Mouse (Mus musculus) embryonic facial prominence, embryonic 11.5 days (tissue): ENCODE data around the gene Hivep3. TPM values are rescaled to one million over a fixed set of nuclear protein-coding genes. Genes with fewer than 3 reads are reported as not detected.

Source experiments
- ATAC-seq: fragments of 200-750 bp; cut with Nextera tagmentation; replicated peaks from 2 replicates; pipeline ENCODE4 v1.8.0; 2017; ENCODE audit warnings: low read depth; ENCODE audit not compliant: insufficient number of reproducible peaks, low FRiP score, low TSS enrichment
- DNase-seq: peaks from one replicate; pipeline ENCODE4 v3.0.0-alpha.2; 2015; ENCODE audit warnings: low spot score
- H3K27ac ChIP-seq: fragments of 300-500 bp; sonication (generic); replicated peaks from 2 replicates; pipeline ENCODE4 v1.5.1; 2014; ENCODE audit warnings: mild to moderate bottlenecking, low read depth, low read length, control low read depth
- H3K27me3 ChIP-seq: fragments of 300-500 bp; sonication (generic); 2 replicates; pipeline ENCODE4 v1.6.1; 2014; ENCODE audit warnings: mild to moderate bottlenecking, low read length, moderate library complexity, mixed read lengths; ENCODE audit not compliant: control insufficient read depth, insufficient read depth
- H3K36me3 ChIP-seq: fragments of 300-500 bp; sonication (generic); replicated peaks from 2 replicates; pipeline ENCODE4 v1.6.1; 2014; ENCODE audit warnings: low read depth, mild to moderate bottlenecking, low read length, moderate library complexity, mixed read lengths; ENCODE audit not compliant: control insufficient read depth, insufficient read depth
- H3K4me1 ChIP-seq: fragments of 300-500 bp; sonication (generic); 2 replicates; pipeline ENCODE4 v1.6.1; 2014; ENCODE audit warnings: low read length, mixed read lengths; ENCODE audit not compliant: control insufficient read depth, insufficient read depth
- H3K4me2 ChIP-seq: fragments of 300-500 bp; sonication (generic); 2 replicates; pipeline ENCODE4 v1.6.1; 2014; ENCODE audit warnings: low read depth, mild to moderate bottlenecking, control low read depth, low read length, moderate library complexity
- H3K4me3 ChIP-seq: fragments of 300-500 bp; sonication (generic); 2 replicates; pipeline ENCODE4 v1.5.1; 2014; ENCODE audit warnings: low read depth, low read length, control low read depth
- H3K9ac ChIP-seq: fragments of 300-500 bp; sonication (generic); replicated peaks from 2 replicates; pipeline ENCODE4 v1.6.1; 2014; ENCODE audit warnings: mild to moderate bottlenecking, control low read depth, low read length
- H3K9me3 ChIP-seq: fragments of 300-500 bp; sonication (generic); replicated peaks from 2 replicates; pipeline ENCODE4 v1.6.1; 2016; ENCODE audit warnings: mild to moderate bottlenecking, low read length, inconsistent platforms, mixed read lengths; ENCODE audit not compliant: control insufficient read depth
- WGBS: fragments of 180-500 bp; shearing (Covaris S2); extraction: QIAGEN DNeasy Blood & Tissue Kit; methylation state at CpG from one replicate; pipeline ENCODE4 v1.1.7; 2014; 5-methylcytosine and 5-hydroxymethylcytosine counted together
- polyA plus RNA-seq: library from polyadenylated mRNA; unstranded; fragments of >200 nt; fragmentation: Nextera tagmentation; extraction: Ambion mirVana; gene quantifications from 2 replicates; pipeline ENCODE4 v1.2.1, GENCODE M21; 2014

Gene Hivep3
- polyA plus RNA-seq, 1 experiment from 2014 or later = 1.6 TPM

DNA sequence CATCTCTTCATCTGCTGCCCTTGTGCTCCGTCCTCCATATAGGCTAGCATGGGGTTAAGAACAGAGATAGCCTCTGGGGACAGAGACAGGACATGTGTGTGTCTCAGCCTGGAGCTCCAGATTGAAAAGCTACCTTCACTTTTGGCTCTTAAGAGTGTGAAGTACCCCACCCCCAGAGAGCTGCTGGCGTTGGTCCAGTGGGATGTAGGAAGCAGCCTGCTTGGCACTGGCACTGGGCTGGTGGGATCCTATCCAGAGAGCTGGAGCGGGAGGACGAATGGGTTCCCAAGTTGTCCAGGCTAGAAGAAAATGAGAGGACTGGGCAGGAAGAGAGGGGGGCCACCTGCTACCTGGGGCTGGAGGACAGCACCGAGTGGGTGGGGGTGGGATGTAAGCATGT, 284.8 kb downstream of the Hivep3 start:
- Histone ChIP-seq H3K36me3 (no peaks in the 10 kb centered on the region), H3K4me1 (no peaks in the 10 kb centered on the region), H3K4me3 (no peak overlapping the region), H3K27ac (no peak overlapping the region), H3K27me3 (no peaks in the 10 kb centered on the region), H3K4me2 (no peak overlapping the region), H3K9ac (no peak overlapping the region), H3K9me3 (no peaks in the 10 kb centered on the region)
- WGBS = 78% methylated on average over 5 of the region's 5 CpGs
- no peak for ATAC-seq
- DNase-seq = no peak

DNA sequence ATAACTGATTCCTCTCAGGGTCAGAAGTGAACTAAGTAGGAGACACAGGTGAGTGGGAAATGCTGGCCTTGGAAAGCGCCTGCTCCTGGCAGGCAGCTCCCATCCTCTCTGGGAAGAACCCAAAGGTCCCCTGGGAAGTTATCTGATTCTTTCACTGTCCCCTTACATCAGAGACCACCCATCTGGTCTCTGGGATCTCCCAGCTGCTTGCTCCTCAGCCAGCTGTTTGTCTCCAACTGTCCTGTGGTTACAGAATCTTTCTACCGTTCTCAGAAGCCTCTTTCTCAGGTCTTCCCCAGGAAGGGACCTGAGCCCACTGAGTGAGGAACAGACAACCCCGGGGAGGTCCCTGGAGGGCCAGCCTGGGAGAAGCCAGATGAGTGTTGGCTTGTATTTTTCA, 288.8 kb downstream of the Hivep3 start:
- H3K27me3 ChIP-seq = no peaks in the 10 kb centered on the region
- H3K4me3 ChIP-seq = no peak overlapping the region
- H3K4me1 ChIP-seq = no peaks in the 10 kb centered on the region
- H3K9me3 ChIP-seq = no peaks in the 10 kb centered on the region
- no peak overlapping the region for H3K27ac ChIP-seq
- no peaks in the 10 kb centered on the region for H3K36me3 ChIP-seq
- no peak overlapping the region for H3K4me2 ChIP-seq
- DNase-seq (no peak), ATAC-seq (no peak)
- WGBS = 55% methylated on average over 3 of the region's 3 CpGs
- H3K9ac ChIP-seq = no peak overlapping the region

DNA sequence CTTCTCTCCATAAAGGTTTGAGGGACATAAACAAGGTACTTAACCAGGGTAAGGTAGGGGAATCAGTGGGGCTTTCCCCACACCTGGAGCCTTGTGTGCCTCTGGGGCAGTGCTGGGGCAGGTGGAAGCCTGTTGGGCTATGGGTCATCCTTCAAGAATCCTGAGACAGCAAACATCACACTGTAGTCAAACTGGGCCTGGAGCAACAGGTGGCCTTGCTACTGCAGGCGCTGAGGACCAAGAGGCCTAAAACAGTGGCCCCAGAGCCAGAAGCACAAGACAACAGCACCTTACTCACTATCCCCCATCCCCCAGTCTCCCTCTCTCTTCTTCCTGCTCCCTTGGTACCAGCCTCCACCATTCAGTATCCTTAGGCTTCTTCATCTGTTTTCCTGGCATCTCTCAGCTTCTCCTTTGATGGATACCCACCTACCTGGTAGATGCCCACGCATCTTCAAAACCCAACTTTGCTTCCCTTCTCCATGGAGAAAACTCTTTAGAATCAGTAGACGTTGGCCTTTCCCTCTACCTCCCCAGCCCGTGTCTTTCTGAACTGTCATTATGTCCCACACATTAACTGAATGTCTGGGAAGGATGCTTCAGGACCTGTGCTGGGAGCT, 289.7 kb downstream of the Hivep3 start:
- ATAC-seq = no peak
- WGBS = 85% methylated on average over 4 of the region's 4 CpGs
- DNase-seq = no peak
- Histone ChIP-seq H3K9ac (no peak overlapping the region), H3K36me3 (no peaks in the 10 kb centered on the region), H3K4me1 (no peaks in the 10 kb centered on the region), H3K4me3 (no peak overlapping the region), H3K4me2 (no peak overlapping the region), H3K27me3 (no peaks in the 10 kb centered on the region), H3K9me3 (no peaks in the 10 kb centered on the region), H3K27ac (no peak overlapping the region)

DNA sequence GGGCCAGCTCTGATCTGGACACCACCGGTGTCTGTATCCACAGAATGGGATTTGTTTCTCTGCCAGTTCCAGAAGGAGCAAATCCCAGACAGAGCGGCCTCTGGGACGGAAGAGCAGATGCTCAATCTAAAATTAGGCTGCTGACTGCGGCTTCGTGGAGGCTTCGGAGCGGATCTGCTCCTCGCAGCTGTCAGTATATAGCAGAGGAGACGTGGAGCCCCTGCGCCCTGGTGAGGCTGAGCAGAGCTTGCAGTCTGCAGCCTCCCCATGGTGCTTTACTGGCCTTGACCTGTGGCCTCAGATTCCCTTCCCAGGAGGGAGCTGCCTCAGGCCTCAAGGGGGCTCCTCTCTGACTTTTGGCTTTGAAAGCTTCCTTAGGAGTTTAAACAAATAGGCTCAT, 290.5 kb downstream of the Hivep3 start:
- Histone ChIP-seq H3K27ac (no peak overlapping the region), H3K9ac (no peak overlapping the region), H3K27me3 (no peaks in the 10 kb centered on the region), H3K4me2 (no peak overlapping the region), H3K4me1 (no peaks in the 10 kb centered on the region), H3K36me3 (no peaks in the 10 kb centered on the region), H3K9me3 (no peaks in the 10 kb centered on the region), H3K4me3 (no peak overlapping the region)
- DNase-seq = no peak
- 0 out of 2 replicates have a peak, but pooled peaks have one; percentile 65 for ATAC-seq
- WGBS = 57% methylated on average over 10 of the region's 10 CpGs

DNA sequence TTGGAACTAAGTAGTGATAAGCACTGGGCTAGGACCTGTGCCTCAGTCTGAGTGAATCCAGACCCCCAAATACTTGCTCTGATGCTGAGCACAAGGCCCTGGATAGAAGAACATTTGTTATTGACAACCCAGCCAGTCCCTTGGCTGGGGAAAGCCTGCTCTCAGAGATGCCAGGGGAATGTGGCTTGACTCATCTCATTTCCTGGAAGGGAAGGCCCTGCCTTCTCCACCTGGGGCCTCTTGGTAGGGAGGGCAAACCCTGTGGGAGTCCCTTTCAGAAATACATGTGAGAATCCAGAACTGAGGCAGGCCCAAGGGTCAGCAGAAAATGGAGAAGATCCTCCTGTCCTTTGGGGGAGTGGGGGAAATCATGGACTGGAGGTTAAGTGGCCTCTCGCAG, 294.1 kb downstream of the Hivep3 start:
- peaks cover 7% of the 10 kb centered on the region for H3K27me3 ChIP-seq

GRCm38 (mm10) chr4:120029937-120030336, 296.4 kb downstream of the Hivep3 start:
- WGBS = 83% methylated on average over 1 of the region's 1 CpGs
- Histone ChIP-seq H3K9me3 (no peaks in the 10 kb centered on the region), H3K9ac (no peak overlapping the region), H3K27me3 (peaks cover 25% of the 10 kb centered on the region), H3K4me2 (no peak overlapping the region), H3K27ac (no peak overlapping the region), H3K36me3 (no peaks in the 10 kb centered on the region), H3K4me1 (no peaks in the 10 kb centered on the region; the same call in 1 of the 2 replicates), H3K4me3 (no peak overlapping the region)
- no peak for DNase-seq
- ATAC-seq = no peak

More for the DNA sequence above, 294.1 kb downstream of the Hivep3 start:
- no peak for DNase-seq
- 89% methylated on average over 1 of the region's 1 CpGs for WGBS
- no peaks in the 10 kb centered on the region for H3K4me1 ChIP-seq
- no peak overlapping the region for H3K27ac ChIP-seq
- no peak overlapping the region for H3K4me3 ChIP-seq
- no peaks in the 10 kb centered on the region for H3K9me3 ChIP-seq
- H3K4me2 ChIP-seq = no peak overlapping the region
- H3K9ac ChIP-seq = no peak overlapping the region
- no peaks in the 10 kb centered on the region for H3K36me3 ChIP-seq
- no peak for ATAC-seq

- peak; percentile 53; the same call in 1 of the 2 replicates for ATAC-seq
- WGBS = under 1% methylated on average over 54 of the region's 70 CpGs
- Histone ChIP-seq H3K36me3 (no peaks in the 10 kb centered on the region), H3K27me3 (peaks cover 25% of the 10 kb centered on the region), H3K9me3 (no peaks in the 10 kb centered on the region), H3K9ac (peak overlapping the region; percentile 39), H3K4me3 (peak overlapping the region; percentile 49), H3K27ac (no peak overlapping the region), H3K4me1 (no peaks in the 10 kb centered on the region; the same call in 1 of the 2 replicates), H3K4me2 (peak overlapping the region; percentile 97)
- peak; percentile 66 for DNase-seq
Measured at GRCm38 (mm10) chr4:120032320-120032983, 298.9 kb downstream of the Hivep3 start.

DNA sequence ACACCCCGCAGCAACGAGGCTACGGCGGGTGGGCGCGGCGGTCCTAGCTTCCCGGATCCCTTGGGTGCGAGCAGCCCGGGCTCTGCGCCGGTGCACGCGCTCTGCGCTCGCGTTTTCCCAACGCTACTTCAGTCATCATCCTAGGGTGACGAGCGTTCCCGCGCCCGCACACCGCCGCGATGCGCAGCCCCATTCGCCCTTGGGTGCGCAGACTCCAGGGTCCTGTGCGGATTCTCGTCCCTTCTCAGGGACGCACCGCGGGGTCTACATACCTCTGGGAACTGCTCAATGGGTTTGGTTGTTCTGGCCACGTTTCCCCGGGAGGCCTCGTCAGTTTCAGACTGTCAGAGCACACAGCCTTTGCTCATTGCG, 299.4 kb downstream of the Hivep3 start:
- peak overlapping the region; percentile 49 for H3K4me3 ChIP-seq
- H3K27ac ChIP-seq = no peak overlapping the region
- ATAC-seq = no peak
- peak overlapping the region; percentile 39 for H3K9ac ChIP-seq
- no peaks in the 10 kb centered on the region for H3K36me3 ChIP-seq
- WGBS = under 1% methylated on average over 38 of the region's 38 CpGs
- peak overlapping the region; percentile 97 for H3K4me2 ChIP-seq
- peaks cover 25% of the 10 kb centered on the region for H3K27me3 ChIP-seq
- peak; percentile 21 for DNase-seq
- H3K9me3 ChIP-seq = no peaks in the 10 kb centered on the region
- no peaks in the 10 kb centered on the region; the same call in 1 of the 2 replicates for H3K4me1 ChIP-seq
